Mouse (Mus musculus) embryonic fibroblast, embryonic 13.5 days (primary cell): ENCODE results near the gene Tle4. TPM values are rescaled to one million over a fixed set of nuclear protein-coding genes. Genes with fewer than 3 reads are reported as not detected.
"Not testable (repeated sequence)": the region's sequence is repeated elsewhere in the genome, so short reads cannot be mapped to it uniquely, and the experiment has no call there.

Experiments
- H3K27ac ChIP-seq: 2 replicates; pipeline ENCODE4 v1.5.1; 2012; ENCODE audit warnings: low read length, control low read depth, inconsistent platforms; ENCODE audit not compliant: insufficient read depth
- H3K4me1 ChIP-seq: 2 replicates; pipeline ENCODE4 v1.6.1; 2011; ENCODE audit warnings: low read length; ENCODE audit not compliant: control insufficient read depth, insufficient read depth
- H3K4me3 ChIP-seq: 2 replicates; pipeline ENCODE4 v1.5.1; 2011; ENCODE audit warnings: mild to moderate bottlenecking, control low read depth, low read length; ENCODE audit not compliant: insufficient read depth
- CTCF ChIP-seq: IDR thresholded peaks from 2 replicates; pipeline ENCODE4 v1.5.1; 2011; ENCODE audit warnings: mild to moderate bottlenecking, control low read depth, low read length, moderate library complexity, borderline replicate concordance; ENCODE audit not compliant: insufficient read depth
- POLR2A ChIP-seq: IDR thresholded peaks from 2 replicates; pipeline ENCODE4 v1.6.1; 2011; ENCODE audit warnings: low read depth, mild to moderate bottlenecking, control low read depth, low read length, moderate library complexity
- polyA plus RNA-seq: library from polyadenylated mRNA; stranded (reverse); fragments of >200 nt; gene quantifications from 2 replicates; pipeline ENCODE4 v1.2.4, GENCODE M21; 2011; ENCODE audit warnings: low read depth; ENCODE audit not compliant: missing spikeins, insufficient read length

Tle4 gene
- 7.1 and 7.2 TPM in 2 replicates for polyA plus RNA-seq

DNA sequence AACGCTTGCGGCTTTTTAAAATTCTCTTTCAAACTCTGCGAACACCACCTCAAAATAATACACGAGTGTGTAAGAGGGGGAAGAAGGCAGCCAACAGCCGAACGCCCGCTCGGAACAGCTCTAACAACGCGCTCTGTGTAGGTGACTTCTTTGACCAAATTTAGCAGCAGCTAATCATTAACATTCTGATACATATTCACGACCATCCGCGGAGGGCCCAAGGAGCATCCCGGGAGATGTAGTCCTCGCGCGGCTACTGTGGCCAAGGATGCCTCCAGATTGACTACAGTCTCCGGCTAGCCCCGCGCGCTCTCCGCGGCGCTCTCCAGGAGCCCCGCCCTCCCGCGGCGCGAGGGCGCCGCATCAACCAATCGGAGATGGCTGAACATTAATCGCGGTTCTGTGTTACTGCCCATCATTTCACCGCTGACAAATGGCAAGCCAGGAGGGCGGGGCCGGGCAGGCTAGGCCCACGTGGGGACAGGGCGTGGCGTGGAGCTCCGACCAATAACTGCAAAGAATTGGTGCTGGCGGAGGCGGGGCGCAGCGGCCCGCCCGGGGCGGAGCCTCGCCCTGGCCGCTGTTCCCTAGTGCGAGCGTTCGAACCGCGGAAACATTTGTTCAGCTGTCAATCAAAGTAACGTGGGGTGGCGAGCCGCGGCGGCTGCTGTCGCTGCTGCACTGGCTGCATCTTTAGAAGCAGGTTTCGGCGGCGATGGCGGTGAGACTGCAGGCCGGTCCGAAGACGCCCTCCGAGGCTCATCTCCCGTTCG lies at the start of gene Tle4:
TSS of gene Tle4 (minus strand) at position 135 of the 773 bp plus-strand sequence.
- no peaks in the 10 kb centered on the region for H3K4me1 ChIP-seq
- peak within 1 kb of the TSS; percentile 66 for H3K4me3 ChIP-seq
- TF ChIP-seq POLR2A (peak; percentile 91), CTCF (no peak)
- peak within 1 kb of the TSS; percentile 63 for H3K27ac ChIP-seq

DNA sequence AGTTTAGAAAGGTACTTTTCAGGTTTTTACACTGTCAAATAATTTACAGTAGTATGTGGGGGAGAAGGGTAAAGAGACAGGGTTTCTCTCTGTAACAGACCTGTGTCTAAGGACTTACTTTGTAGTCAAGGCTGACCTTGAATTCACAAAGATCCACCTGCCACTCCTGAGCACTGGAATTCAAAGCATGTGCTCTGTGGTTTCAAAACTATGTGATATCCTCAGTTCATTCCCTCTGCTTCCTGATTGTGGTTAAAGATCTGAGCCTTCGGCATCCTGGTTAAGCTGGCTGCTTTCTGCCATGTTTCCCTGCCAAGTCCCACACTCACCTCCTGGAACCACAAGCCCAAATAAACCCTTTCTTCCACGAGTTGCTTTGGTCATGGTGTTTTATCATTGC lies 47.8 kb upstream of the Tle4 start:
- Histone ChIP-seq H3K4me3 (no peak overlapping the region), H3K27ac (no peak overlapping the region), H3K4me1 (no peaks in the 10 kb centered on the region)
- TF ChIP-seq CTCF (no peak), POLR2A (no peak)

DNA sequence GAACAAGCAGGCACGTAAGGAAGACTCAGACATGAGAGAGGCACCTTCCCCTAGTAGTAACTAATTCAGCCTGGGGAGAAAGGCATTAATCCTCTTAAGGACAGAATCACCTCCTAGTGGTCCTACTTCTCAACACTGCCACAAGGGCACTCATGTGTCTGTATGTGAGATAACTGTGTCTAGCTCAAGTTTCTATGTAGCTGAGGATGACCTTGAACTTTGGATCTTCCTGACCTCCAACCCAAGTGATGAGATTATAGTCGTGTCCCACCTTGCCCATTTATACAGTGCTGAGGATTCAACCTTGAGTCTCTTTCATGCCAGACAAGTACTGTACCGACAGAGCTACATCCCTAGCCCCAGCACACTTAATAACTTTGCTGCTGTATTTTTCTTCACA lies 46.9 kb upstream of the Tle4 start:
- no peak overlapping the region for H3K4me3 ChIP-seq
- no peak for TF ChIP-seq POLR2A
- TF ChIP-seq CTCF: no peak
- H3K4me1 ChIP-seq: no peaks in the 10 kb centered on the region
- no peak overlapping the region for H3K27ac ChIP-seq

DNA sequence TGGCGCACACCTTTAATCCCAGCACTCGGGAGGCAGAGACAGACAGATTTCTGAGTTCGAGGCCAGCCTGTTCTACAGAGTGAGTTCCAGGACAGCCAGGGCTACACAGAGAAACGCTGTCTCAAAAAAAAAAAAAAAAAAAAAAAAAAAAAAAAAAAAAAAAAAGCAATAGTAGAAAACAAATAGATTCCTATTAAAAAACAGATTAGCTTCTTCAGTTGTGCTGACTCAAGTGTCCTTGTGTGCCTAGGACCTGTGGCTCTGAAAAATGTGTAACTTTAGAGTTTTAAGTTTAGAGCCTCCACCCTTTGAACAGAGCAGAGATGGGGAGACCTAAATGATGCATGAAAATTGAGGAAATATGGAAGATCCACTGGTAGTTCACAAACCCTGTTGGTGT lies 45.2 kb upstream of the Tle4 start:
- not testable (repeated sequence) for H3K27ac ChIP-seq, H3K4me3 ChIP-seq, H3K4me1 ChIP-seq

DNA sequence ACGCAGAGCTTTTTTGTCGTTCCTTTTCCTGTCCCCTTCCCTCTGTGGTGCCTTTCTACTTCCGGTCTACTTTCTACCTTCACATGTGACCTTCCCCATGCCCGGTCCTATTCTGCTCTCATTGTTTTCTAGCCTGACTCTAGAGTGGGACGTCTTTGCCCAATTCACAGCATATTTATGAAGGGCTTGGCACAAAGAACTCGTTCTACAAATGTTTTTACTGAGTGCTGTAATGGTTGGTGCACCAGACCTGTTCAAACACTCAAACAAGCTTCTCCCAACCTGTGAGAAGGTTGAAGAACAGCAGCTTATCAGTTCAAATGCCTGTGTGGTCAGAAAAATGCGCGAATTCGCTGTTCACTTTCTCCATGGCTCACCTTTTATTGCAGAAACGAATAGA lies 44.8 kb upstream of the Tle4 start:
- Histone ChIP-seq H3K4me1 (no peaks in the 10 kb centered on the region), H3K4me3 (no peak overlapping the region), H3K27ac (no peak overlapping the region)
- TF ChIP-seq CTCF (no peak), POLR2A (no peak)

DNA sequence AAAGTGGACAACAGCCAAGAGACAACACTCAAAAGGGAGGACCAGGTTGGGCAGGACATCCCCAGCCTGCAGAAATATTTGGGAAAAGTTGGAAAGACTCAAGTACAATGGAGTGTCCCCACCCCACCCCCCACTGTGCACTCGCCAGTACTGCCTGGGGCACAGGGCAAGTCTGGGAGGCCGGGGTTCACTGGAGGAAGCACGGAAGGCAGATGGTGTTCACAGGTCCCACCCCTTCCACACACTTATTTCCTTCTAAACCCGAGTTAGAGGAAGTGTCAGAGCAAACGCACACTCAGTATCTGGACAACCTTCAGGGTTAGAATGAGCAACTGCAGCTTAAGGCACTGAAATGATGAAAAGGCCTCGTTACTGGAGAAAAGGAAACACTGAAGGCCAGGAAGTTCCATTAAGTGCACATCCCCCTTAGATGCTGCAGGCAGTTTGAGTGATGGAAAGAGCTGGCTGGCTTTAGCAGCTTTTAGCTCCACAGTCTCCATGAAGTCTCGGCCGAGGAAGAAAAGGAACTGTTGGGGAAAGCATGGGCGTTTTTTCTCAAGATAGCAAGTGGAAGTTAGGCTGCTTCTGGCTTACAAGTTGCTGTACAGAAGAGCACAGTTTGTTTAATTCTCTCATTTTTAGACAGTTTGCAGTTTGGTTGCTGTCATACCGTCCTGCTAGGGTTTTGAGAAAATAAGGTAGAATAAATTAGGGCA lies 37.5 kb upstream of the Tle4 start:
- TF ChIP-seq CTCF: no peak
- no peak for TF ChIP-seq POLR2A
- no peaks in the 10 kb centered on the region for H3K4me1 ChIP-seq
- H3K27ac ChIP-seq: no peak overlapping the region
- no peak overlapping the region for H3K4me3 ChIP-seq

DNA sequence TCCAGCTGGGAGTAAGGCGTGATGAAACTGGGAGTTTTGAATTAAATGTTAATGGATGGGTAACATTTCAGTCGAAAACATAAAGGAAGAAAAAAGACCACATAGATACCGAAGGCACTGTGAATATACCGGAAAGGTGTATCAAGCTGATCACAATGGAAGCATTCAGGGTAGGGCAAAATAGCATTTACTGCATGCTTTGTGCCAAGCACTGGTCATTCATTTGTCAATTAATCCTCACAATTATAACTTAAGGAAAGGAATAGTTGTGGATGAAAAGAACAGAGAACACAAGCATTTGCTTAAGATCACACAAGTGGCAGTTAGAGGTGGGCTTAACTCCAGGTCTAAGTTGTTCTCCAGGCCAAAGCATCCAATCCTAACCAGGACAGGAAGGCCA lies 25.5 kb upstream of the Tle4 start:
- Histone ChIP-seq H3K27ac (no peak overlapping the region), H3K4me1 (no peaks in the 10 kb centered on the region), H3K4me3 (no peak overlapping the region)
- no peak for TF ChIP-seq CTCF
- no peak for TF ChIP-seq POLR2A

DNA sequence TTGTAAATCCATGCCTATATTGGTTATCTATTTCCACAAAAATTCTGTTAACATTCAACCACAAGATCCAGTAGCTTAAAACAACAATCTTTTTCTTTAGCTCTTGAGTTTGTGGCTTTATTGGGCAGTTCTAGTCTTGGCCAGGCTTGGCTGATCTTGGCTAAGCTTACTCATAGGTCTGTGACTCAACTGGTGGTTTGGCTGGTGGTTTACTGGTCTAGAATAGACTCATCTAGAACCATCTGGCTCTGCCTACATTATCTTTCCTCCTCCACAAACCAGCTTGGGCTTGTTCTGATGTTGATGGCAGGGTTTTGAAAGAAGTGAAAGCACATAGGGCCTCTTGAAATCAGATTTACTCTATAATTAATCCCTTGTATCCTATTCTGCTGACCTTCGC lies 22.7 kb upstream of the Tle4 start:
- TF ChIP-seq CTCF: no peak
- TF ChIP-seq POLR2A: no peak
- H3K4me3 ChIP-seq: no peak overlapping the region
- H3K27ac ChIP-seq: no peak overlapping the region
- no peaks in the 10 kb centered on the region for H3K4me1 ChIP-seq

DNA sequence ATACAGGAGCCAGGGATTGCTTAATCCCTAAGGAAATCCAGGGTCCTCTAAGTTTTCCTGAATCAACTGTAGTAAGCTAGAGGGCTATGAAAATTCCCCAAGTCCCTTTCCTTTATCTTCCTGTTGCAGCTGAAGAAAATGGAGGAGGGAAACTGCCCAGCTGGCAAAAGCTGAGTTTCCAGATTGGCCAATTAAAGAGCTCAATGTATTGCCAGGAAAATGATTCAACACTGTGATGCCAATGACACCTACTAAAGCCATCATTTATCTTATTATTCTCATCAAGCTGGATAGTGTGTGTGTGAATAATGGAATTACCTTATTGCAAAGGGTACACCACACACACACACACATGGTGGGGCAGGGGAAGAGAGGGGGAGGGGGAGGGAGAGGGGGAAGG lies 22.0 kb upstream of the Tle4 start:
- H3K27ac ChIP-seq: no peak overlapping the region

DNA sequence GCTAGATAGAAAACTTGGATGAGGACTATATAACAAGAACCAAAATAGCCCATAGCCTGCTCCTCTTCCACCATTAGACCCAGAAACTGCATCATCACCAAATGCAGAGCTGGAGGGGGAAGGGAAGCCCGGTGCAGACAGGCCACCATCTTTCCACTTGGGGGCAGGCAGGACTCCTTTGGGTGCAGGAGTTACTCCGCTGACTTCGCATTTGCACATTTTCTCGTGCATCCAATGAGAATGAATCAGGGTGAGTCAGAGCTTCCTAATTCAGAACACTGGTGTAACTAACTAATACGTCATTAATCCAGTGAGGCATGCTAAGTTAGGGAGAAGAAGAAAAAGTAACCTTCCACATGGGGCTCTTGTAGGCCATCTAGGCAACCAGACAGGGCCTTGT lies 17.0 kb upstream of the Tle4 start:
- TF ChIP-seq CTCF: no peak
- no peak for TF ChIP-seq POLR2A
- H3K27ac ChIP-seq: no peak overlapping the region
- no peak overlapping the region for H3K4me3 ChIP-seq
- no peaks in the 10 kb centered on the region for H3K4me1 ChIP-seq

More for the DNA sequence above, 22.0 kb upstream of the Tle4 start:
- Histone ChIP-seq H3K4me1 (no peaks in the 10 kb centered on the region), H3K4me3 (no peak overlapping the region)
- TF ChIP-seq POLR2A (no peak), CTCF (no peak)
